Mouse (Mus musculus) embryonic fibroblast, embryonic 13.5 days (primary cell): ENCODE measurements around the gene Prrg3. TPM values are rescaled to one million over a fixed set of nuclear protein-coding genes. Genes with fewer than 3 reads are reported as not detected.

ENCODE experiments used
- H3K27ac ChIP-seq: 2 replicates; pipeline ENCODE4 v1.5.1; 2012; ENCODE audit warnings: low read length, control low read depth, inconsistent platforms; ENCODE audit not compliant: insufficient read depth
- H3K4me1 ChIP-seq: 2 replicates; pipeline ENCODE4 v1.6.1; 2011; ENCODE audit warnings: low read length; ENCODE audit not compliant: control insufficient read depth, insufficient read depth
- H3K4me3 ChIP-seq: 2 replicates; pipeline ENCODE4 v1.5.1; 2011; ENCODE audit warnings: mild to moderate bottlenecking, control low read depth, low read length; ENCODE audit not compliant: insufficient read depth
- CTCF ChIP-seq: IDR thresholded peaks from 2 replicates; pipeline ENCODE4 v1.5.1; 2011; ENCODE audit warnings: mild to moderate bottlenecking, control low read depth, low read length, moderate library complexity, borderline replicate concordance; ENCODE audit not compliant: insufficient read depth
- POLR2A ChIP-seq: IDR thresholded peaks from 2 replicates; pipeline ENCODE4 v1.6.1; 2011; ENCODE audit warnings: low read depth, mild to moderate bottlenecking, control low read depth, low read length, moderate library complexity
- polyA plus RNA-seq: library from polyadenylated mRNA; stranded (reverse); fragments of >200 nt; gene quantifications from 2 replicates; pipeline ENCODE4 v1.2.4, GENCODE M21; 2011; ENCODE audit warnings: low read depth; ENCODE audit not compliant: missing spikeins, insufficient read length

The Prrg3 gene
- polyA plus RNA-seq, 1 experiment, result 9.0 TPM

- Histone ChIP-seq H3K4me1 (no peaks in the 10 kb centered on the region), H3K27ac (no peak overlapping the region), H3K4me3 (no peak overlapping the region)
- TF ChIP-seq CTCF (no peak), POLR2A (no peak)
These were observed 18.9 kb downstream of the Prrg3 start for GRCm38 (mm10) chrX:71981322-71981721.

DNA sequence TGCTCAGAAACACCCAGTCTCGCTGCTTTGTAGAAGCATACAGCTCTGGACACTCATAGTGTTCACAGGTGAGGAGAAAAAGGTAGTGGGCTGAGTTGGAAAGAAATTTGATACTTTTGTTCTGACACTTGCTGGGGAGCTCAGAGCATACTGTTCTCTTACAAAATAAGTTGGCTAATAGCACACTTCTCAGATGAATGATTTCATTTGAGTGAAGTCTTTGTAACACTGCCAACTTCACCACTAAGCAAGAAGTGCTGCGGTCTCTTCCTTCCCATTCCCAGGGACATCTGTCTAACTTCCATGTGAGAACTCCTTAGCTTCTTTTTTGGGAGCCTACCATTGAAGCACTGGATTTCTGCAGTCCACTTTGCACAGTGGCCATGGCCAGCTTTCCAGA is 20.8 kb downstream of the Prrg3 start:
- no peaks in the 10 kb centered on the region for H3K4me1 ChIP-seq
- H3K4me3 ChIP-seq, result no peak overlapping the region
- TF ChIP-seq CTCF (no peak), POLR2A (no peak)
- H3K27ac ChIP-seq, result no peak overlapping the region

- H3K4me1 ChIP-seq, result no peaks in the 10 kb centered on the region
- no peak overlapping the region for H3K27ac ChIP-seq
- TF ChIP-seq CTCF (no peak), POLR2A (no peak)
- H3K4me3 ChIP-seq, result no peak overlapping the region
These were observed 21.4 kb downstream of the Prrg3 start for GRCm38 (mm10) chrX:71983775-71984174.

DNA sequence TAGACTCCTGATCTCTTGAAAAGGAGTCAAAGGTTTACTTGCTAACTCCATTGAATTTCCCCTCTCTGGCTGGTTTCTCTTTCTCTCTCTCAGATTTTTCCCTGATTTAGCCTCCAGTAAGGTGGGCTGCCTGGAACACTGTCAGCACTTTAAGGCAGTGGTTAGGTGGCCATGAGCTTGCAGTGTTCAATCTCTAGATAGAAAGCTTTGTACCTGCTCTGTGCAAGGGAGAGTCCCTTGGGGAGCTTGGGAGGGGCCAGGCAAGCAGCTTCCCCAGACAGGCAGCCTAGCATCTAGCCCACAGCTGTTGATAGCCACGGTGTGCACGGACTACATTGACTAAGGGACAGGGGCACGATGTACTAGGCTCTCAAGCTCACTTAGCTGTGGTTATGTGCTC is 29.1 kb downstream of the Prrg3 start, which contains the start of gene Cnga2:
Gene Cnga2 (plus strand): TSS at position 301 of the 400 bp plus-strand sequence.
- H3K27ac ChIP-seq, result no peak within 1 kb of the TSS
- no peak within 1 kb of the TSS for H3K4me3 ChIP-seq
- no peaks in the 10 kb centered on the region for H3K4me1 ChIP-seq
- TF ChIP-seq CTCF, result no peak
- TF ChIP-seq POLR2A, result no peak

DNA sequence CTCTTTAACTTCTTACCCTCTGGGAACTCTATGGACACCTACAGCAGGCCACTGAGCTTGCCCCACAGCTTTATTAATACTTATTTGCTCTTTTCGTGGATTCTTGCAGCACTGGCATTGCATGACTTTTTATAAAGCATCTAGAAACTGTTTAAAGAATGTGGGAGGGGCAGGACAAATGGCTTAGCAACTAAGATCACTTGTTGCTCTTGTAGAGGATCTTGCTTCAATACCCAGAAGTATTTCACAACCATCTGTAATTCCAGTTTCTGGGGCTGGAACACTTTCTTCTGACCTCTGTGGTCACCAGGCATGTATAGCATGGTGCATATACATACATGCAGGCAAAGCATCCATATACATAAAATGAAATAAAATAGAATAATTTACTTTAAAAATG is 33.5 kb downstream of the Prrg3 start:
- TF ChIP-seq CTCF (no peak), POLR2A (no peak)
- H3K4me1 ChIP-seq, result no peaks in the 10 kb centered on the region
- no peak overlapping the region for H3K27ac ChIP-seq
- H3K4me3 ChIP-seq, result no peak overlapping the region

DNA sequence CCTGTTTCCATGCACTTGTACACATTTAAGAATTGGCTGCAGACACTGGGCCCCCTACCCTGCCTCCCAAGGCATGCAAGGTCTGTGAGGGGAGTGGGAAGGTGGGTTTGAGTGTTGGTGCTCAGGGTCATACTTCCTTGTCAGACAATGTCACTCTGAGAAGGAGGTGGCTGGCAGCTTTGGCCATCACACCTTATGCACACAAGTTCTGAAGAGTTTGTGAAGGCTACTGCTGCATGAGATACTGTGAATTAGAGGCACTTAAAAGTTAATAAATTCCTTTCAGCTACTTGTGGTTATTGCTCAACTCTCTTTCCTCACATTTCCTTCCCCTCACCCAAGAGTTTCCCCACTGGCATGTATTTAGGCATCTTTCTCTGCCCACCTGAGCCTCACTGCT is 47.5 kb downstream of the Prrg3 start:
- Histone ChIP-seq H3K27ac (no peak overlapping the region), H3K4me1 (no peaks in the 10 kb centered on the region), H3K4me3 (no peak overlapping the region)
- TF ChIP-seq CTCF (no peak), POLR2A (no peak)

DNA sequence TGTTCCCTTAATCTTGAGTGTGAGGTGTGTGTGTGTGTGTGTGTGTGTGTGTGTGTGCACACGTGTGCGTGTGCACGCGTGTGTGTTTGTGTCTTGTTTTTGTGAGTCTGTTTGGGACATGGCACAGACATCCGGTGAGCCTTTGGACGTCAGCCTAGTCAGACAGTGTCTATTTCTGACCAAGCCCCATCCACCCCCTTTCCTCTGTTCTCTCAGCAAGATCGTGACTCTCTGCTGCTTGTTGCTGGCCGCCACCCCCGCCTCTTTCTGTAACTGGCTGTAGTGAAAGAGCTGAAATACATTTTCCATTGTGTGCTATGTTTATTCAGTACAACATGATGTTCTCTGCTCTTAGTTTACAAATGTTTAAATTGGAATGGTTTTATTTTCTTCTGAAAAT is 49.8 kb downstream of the Prrg3 start:
- Histone ChIP-seq H3K4me1 (no peaks in the 10 kb centered on the region), H3K27ac (no peak overlapping the region), H3K4me3 (no peak overlapping the region)
- TF ChIP-seq POLR2A (no peak), CTCF (no peak)

GRCm38 (mm10) chrX:72012804-72013203 is 50.4 kb downstream of the Prrg3 start:
- TF ChIP-seq POLR2A, result no peak
- Histone ChIP-seq H3K4me1 (no peaks in the 10 kb centered on the region), H3K27ac (no peak overlapping the region), H3K4me3 (no peak overlapping the region)

DNA sequence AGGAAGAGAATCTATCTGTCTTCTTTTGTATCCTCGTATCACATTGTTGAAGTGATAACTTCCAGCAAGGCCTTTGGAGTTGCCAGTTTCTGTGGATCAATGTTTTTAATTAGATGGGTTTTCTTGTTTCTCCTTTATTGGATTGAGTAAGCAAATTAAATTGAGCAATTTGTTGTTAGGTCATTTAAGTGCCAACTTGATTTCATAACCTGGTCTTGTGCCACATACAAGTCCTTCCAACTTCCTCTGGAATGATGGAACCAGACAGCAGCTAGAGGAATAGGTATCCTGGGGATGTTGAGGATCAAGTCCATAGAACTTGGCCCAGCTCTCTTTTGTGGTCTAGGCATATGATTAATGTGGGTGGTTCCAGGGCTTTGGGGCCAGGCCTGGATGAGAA is 59.8 kb downstream of the Prrg3 start:
- TF ChIP-seq POLR2A (no peak), CTCF (no peak)
- Histone ChIP-seq H3K4me3 (no peak overlapping the region), H3K4me1 (no peaks in the 10 kb centered on the region), H3K27ac (no peak overlapping the region)

Other genes with a start within 250 kb of the Prrg3 start
- 55.5 and 61.8 TPM in 2 replicates for gene Vma21, start 146.7 kb upstream of the Prrg3 start, polyA plus RNA-seq
- 0.68 and 1.3 TPM in 2 replicates for gene Gm1141, start 41.6 kb upstream of the Prrg3 start, polyA plus RNA-seq
- gene Fate1, start 10.4 kb downstream of the Prrg3 start, polyA plus RNA-seq, result not detected in 2 replicates
- not detected in 2 replicates for gene Cnga2, start 29.2 kb downstream of the Prrg3 start, polyA plus RNA-seq